Mouse (Mus musculus): ENCODE data around the gene Slc25a36. TPM values are rescaled to one million over a fixed set of nuclear protein-coding genes. Genes with fewer than 3 reads are reported as not detected.

Slc25a36 gene
- total RNA-seq, 1 experiment from 2014 or later: 142 TPM

DNA sequence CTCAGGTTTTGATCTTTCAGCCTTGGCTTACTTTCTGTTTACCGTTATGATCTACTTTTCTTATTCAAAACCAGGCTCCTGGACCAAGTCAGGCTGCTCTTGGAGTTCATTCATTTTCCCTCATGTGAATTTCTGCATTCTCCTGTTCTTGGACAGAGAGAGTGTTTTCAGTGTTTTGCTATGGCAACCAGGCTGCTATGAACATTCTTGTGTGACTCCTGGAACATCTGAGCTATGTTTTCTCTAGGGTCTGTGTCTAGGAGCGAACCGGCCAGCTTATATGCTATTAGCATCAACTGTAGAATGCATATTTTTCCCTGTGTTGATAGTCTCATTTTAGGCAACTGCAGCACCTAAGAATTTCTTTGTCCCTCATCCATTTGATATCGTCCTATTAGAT lies 45.1 kb downstream of the Slc25a36 start:
- ATAC-seq (replicated peaks in 1 of 2; ENCODE audit: insufficient read depth in 1 of 2, low FRiP score in 2 of 2, low TSS enrichment in 1 of 2, low read depth in 1 of 2, poor library complexity in 2 of 2, severe bottlenecking in 2 of 2): no peak

DNA sequence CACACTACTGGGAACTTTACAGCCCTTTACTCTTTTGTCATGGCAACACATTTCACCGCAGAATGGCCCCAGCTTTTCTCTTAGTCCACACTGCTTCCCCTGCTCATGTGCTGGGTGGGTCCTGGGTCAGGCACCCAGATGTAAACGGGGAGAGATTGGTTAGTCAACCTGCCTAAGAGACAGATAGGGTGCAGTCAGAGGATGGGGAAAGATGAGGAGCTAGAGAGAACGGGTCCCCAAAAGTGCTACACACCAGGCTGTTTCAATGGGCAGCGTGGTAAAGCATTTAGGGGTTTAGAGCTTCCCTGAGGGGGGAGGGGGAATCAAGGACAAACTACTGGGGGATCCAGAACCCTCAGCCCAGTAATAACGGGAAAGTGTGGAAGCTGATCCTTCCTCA lies 45.7 kb downstream of the Slc25a36 start:
- no peak for ATAC-seq (replicated peaks in 1 of 2; ENCODE audit: insufficient read depth in 1 of 2, low FRiP score in 2 of 2, low TSS enrichment in 1 of 2, low read depth in 1 of 2, poor library complexity in 2 of 2, severe bottlenecking in 2 of 2)

DNA sequence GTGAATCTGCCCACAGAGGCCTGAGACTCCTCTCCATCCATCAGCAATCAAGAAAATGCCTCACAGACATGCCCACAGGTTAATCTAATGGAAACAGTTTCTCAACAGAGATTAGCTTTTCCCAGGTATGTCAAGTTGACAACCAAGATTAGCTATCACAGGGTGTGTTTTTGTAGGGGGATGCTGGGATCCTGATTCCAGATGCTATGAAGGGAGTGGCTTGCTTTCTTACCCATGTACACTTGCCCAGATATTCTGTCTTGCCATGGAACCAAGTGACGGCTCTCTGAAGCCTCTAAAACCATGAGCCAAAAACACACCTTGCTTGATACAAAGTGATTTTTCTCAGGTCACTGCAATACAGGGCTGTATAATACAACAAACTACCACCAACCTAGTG lies 46.8 kb downstream of the Slc25a36 start:
- ATAC-seq (replicated peaks in 1 of 2; ENCODE audit: insufficient read depth in 1 of 2, low FRiP score in 2 of 2, low TSS enrichment in 1 of 2, low read depth in 1 of 2, poor library complexity in 2 of 2, severe bottlenecking in 2 of 2): no peak

DNA sequence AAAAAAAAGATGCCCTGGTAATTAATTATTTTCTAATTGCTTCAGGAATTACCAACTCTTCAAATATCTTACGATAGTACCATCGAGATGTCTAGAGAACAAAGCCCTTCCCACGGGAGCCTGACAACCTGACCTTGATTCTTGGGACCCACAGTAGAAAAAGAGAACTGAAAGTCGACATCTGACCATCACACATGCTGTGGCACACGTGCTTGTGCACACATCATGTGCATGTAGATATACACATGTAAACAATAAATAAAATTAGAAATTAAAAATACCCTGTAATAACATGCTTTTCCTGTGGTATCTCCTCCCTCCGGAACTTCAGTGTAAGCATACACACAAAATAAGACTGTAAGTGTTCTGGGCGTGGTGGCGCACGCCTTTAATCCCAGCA lies 49.3 kb downstream of the Slc25a36 start:
- ATAC-seq (replicated peaks in 1 of 2; ENCODE audit: insufficient read depth in 1 of 2, low FRiP score in 2 of 2, low TSS enrichment in 1 of 2, low read depth in 1 of 2, poor library complexity in 2 of 2, severe bottlenecking in 2 of 2): no peak

DNA sequence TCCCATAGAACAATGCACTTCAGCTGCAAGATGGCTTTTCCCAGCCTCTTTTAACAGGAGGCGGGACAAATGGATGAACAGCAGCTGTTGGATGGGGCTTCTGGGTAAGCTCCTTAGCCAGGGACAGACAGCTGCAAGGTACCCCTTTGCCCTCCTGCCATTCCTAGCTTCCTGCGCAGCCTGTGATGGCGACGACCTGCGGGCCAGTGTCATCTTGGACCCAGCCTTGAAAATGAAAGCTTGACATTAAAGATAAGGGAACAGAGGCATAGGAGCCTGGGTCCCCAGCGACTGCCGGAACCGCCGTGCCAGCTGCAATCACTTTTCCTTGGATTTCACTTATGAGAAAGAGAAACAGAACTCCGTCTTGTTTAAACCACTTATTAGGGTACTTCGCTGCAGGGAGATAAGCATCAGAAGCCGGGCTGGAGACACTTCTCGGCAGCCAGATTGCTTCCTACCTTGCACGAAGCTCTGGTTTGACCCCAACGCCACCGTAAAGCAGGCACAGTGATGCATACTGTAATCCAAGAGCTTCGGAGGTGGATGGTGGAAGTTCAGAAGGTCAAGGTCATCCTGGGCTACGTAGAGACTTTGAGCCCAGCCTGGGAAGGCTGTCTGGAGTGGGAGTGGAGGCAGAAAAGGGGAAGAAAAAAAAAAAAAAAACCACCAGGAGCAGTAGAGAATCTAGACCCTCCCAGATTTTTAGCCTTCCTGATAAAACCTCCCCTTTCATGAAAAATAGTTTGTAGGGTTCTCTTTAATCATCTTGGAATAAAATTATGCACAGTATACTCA lies 54.2 kb downstream of the Slc25a36 start:
- ATAC-seq (replicated peaks in 1 of 2; ENCODE audit: insufficient read depth in 1 of 2, low FRiP score in 2 of 2, low TSS enrichment in 1 of 2, low read depth in 1 of 2, poor library complexity in 2 of 2, severe bottlenecking in 2 of 2): no peak

DNA sequence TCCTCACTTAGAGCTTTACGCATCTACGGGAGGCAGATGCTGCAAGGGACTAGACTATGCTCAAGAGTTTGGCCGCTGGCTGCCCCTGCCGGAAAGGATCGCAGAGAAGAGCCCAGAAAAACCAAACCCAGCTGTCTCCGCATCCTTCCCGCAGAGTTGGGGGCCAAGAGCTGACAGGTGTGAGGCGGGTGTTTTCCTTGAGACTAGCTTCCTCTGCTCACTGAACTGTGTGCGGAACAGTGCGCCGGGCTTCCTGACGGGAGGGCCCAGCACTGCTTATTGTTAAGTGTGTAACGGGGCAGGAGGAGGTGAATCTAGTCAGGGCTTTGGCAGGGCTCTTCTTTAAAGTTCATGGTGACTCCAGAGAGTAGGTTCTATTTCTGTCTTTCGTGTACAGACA lies 55.1 kb downstream of the Slc25a36 start:
- no peak for ATAC-seq (replicated peaks in 1 of 2; ENCODE audit: insufficient read depth in 1 of 2, low FRiP score in 2 of 2, low TSS enrichment in 1 of 2, low read depth in 1 of 2, poor library complexity in 2 of 2, severe bottlenecking in 2 of 2)

DNA sequence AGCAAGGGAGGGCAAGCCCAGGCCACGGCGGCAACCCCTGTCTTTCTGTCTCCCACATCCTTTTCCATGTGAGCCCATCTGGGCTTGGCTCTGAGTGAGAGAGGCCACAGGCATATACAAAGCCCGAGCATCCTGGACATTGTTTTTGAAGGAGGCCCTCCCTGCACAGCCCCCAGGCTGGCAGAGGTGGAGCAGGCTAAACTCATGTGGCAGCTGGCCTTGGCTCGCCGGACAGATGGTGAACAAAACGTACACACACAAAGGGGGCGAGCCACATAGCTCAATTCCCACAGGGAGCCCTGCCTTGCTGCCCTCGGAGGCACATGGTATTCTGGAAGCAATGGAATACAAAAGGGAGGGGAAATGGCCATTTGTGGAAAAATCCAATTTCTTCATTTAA lies 59.8 kb downstream of the Slc25a36 start:
- no peak for ATAC-seq (replicated peaks in 1 of 2; ENCODE audit: insufficient read depth in 1 of 2, low FRiP score in 2 of 2, low TSS enrichment in 1 of 2, low read depth in 1 of 2, poor library complexity in 2 of 2, severe bottlenecking in 2 of 2)

DNA sequence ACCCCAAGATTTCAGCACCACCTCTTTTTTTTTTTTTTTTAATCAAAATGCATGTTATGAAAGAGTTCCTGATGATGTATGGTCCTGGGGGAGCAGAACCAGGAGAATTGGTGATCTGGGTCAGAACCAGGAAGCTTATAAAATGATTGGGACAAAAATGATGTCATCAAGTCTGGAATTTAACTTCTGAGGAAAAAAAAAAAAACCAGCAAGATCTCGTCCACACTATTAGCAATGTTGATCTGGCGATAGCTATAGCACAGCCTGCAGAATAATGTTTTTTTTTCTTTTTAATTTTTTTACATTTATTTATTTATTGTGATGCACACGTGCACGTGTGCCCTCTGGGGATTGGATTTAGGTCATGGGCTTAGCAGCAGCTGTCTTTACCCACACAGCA lies 64.7 kb downstream of the Slc25a36 start:
- ATAC-seq (replicated peaks in 1 of 2; ENCODE audit: insufficient read depth in 1 of 2, low FRiP score in 2 of 2, low TSS enrichment in 1 of 2, low read depth in 1 of 2, poor library complexity in 2 of 2, severe bottlenecking in 2 of 2): no peak

DNA sequence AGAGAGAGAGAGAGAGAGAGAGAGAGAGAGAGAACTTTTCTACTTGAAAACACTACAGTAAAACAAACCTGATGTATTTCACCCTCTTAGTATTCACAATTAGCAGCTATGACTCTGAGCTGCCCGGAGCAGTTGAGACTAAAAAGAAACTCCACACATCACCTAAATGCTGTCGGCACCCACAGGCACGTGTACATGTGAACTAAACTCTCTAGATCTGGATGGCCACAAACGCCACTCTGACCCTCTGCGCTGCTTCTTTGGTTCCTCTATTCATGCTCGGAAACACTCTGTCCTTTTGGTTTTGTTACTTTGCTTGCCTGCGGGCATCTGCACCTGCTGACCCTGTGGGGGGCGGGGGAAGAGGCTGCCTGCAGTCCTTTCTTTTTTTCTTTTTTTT lies 69.3 kb downstream of the Slc25a36 start:
- ATAC-seq (replicated peaks in 1 of 2; ENCODE audit: insufficient read depth in 1 of 2, low FRiP score in 2 of 2, low TSS enrichment in 1 of 2, low read depth in 1 of 2, poor library complexity in 2 of 2, severe bottlenecking in 2 of 2): no peak

DNA sequence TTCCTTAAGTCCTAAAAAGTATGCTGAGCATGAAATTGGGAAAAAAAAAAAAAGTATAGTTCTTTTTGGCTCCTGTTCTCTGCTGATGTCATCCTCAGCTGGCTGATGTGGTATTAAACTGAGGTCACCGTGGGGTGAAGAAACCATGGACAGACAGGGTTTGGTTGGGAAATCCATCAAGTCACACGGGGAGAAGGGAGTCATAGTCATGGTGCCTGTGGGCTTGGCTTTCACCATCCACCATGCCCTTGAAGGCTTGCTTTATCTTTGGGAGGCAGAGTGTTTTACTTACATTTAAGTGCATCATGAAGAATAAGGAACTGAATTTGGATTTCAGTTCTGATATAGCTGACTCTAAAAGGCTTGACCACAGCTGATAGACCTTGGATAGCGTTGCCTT lies 72.9 kb downstream of the Slc25a36 start:
- no peak for ATAC-seq (replicated peaks in 1 of 2; ENCODE audit: insufficient read depth in 1 of 2, low FRiP score in 2 of 2, low TSS enrichment in 1 of 2, low read depth in 1 of 2, poor library complexity in 2 of 2, severe bottlenecking in 2 of 2)

DNA sequence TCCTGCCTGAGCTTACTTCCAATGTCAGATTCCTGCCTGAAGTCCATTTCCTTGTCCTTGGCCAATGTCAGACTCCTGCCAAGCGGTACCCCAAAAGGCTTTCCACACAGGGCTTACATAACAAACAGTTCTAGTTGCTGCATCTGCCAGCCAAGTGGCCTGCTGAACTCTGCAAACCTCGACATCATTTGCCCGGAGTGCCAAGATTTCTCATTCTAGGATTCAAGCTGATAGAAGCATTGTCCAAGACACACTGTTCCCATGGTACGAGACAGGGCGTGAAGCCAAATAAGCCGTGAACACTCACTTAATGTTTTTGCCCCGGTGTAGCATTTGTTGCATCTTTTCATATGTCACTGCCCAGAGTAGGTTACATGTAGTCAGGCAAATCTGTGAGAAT lies 74.3 kb downstream of the Slc25a36 start:
- ATAC-seq (replicated peaks in 1 of 2; ENCODE audit: insufficient read depth in 1 of 2, low FRiP score in 2 of 2, low TSS enrichment in 1 of 2, low read depth in 1 of 2, poor library complexity in 2 of 2, severe bottlenecking in 2 of 2): no peak

DNA sequence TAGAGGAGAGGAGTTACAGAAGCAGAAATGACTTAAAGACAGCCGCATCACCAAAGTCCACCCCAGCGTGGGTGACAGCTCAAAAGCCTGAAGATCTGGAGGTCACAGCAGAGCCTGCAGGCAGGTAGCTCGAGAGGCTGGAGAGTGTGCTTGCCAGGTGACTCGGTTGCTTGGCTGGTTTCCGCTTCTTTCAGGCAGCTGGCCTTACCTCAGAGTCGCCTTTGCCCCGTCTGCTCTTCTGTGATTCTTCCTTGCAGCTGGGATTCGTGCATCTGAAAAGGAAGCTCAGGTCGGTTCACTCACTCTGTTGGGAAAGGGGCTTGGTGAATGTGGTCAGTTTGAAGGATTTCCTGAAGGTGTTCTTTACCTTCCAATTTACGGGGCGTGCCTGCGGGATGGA lies 83.6 kb downstream of the Slc25a36 start:
- ATAC-seq (replicated peaks in 1 of 2; ENCODE audit: insufficient read depth in 1 of 2, low FRiP score in 2 of 2, low TSS enrichment in 1 of 2, low read depth in 1 of 2, poor library complexity in 2 of 2, severe bottlenecking in 2 of 2): no peak

DNA sequence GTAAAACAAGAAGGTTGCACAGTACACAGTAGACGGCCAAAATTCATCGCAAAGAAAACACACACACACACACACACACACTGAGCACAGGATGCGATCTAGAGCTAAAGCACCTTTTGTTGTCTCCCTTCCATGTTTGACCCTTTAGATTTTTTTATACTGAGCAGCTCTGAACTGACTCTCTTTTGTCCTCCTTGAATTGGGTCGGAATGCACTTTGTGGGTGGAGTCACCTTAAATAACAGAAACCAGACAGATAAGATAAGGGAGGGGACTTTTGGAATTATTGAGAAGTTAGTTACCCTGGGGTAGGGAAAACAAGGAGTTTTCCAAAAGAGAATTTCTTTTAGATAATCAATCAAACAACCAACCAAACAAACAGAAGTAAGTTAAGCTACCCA lies 85.0 kb downstream of the Slc25a36 start:
- ATAC-seq (replicated peaks in 1 of 2; ENCODE audit: insufficient read depth in 1 of 2, low FRiP score in 2 of 2, low TSS enrichment in 1 of 2, low read depth in 1 of 2, poor library complexity in 2 of 2, severe bottlenecking in 2 of 2): no peak

Other genes starting within 250 kb of the Slc25a36 start
- 28.9 and 31.1 TPM in 2 replicates for gene Pxylp1, start 218.5 kb downstream of the Slc25a36 start, total RNA-seq (2017)
- gene Spsb4, start 92.3 kb downstream of the Slc25a36 start, total RNA-seq (2017): 2.0 and 3.7 TPM in 2 replicates

Measured in hematopoietic stem cell, adult 5-6 weeks (primary cell).